Mouse (Mus musculus) heart, postnatal 4 days (tissue): ENCODE results near the gene Hhipl2. TPM values are rescaled to one million over a fixed set of nuclear protein-coding genes. Genes with fewer than 3 reads are reported as not detected.

Source experiments
- total RNA-seq, 2 experiments: library from RNA; stranded (reverse); gene quantifications; 2 replicates each; pipeline ENCODE4 v1.2.3; 2021

Hhipl2 gene
- total RNA-seq, 2 experiments from 2014 or later, result not detected

Other genes with a start within 250 kb of the Hhipl2 start
- gene Disp1, start 196.7 kb upstream of the Hhipl2 start, total RNA-seq, result 10 to 100 TPM; 10.6 to 11.7 TPM
- 10 to 100 TPM; 40.2 to 41.6 TPM for gene Aida, start 121.6 kb upstream of the Hhipl2 start, total RNA-seq
- gene Brox, start 120.9 kb upstream of the Hhipl2 start, total RNA-seq, result 10 to 100 TPM; 43.8 to 51.6 TPM
- 100 to 1,000 TPM; 108 to 113 TPM for gene Mia3, start 48.7 kb upstream of the Hhipl2 start, total RNA-seq
- gene Taf1a, start 29.2 kb upstream of the Hhipl2 start, total RNA-seq, result 1 to 10 TPM; 8.4 to 9.6 TPM